Mouse (Mus musculus) Patski (cell line): ENCODE data around the gene Dnah12. TPM values are rescaled to one million over a fixed set of nuclear protein-coding genes. Genes with fewer than 3 reads are reported as not detected.
"Not testable (repeated sequence)": the region's sequence is repeated elsewhere in the genome, so short reads cannot be mapped to it uniquely, and the experiment has no call there.

Experiments used
- ATAC-seq: fragments of 100-300 bp; one replicate; pipeline ENCODE4 v1.8.0; 2021
- CTCF ChIA-PET: fragments of 350-600 bp; sonication (Branson Sonifier 250); formaldehyde crosslinking; loops from one replicate; lab custom pipeline; 2022; ENCODE audit warnings: inconsistent platforms; lab: Charles Lee
- POLR2A ChIA-PET: fragments of 350-600 bp; sonication (Branson Sonifier 250); formaldehyde crosslinking; loops from one replicate; lab custom pipeline; 2022; ENCODE audit warnings: antibody characterized with exemption, inconsistent platforms; lab: Charles Lee
- DNase-seq: peaks from one replicate; pipeline ENCODE4 v3.0.0-alpha.2; 2011; ENCODE audit warnings: low read depth, low spot score
- H3K27me3 ChIP-seq: fragments of 371-371 bp; one replicate; pipeline ENCODE4 v1.5.1; 2021
- CTCF ChIP-seq: fragments of 100-300 bp; IDR thresholded peaks from one replicate; pipeline ENCODE4 v1.5.1; 2021
- in situ Hi-C: fragments of 300-500 bp; cut with MboI; formaldehyde crosslinking; loops from 3 replicates; pipeline ENCODE4 v1.11.1; 2018; ENCODE audit warnings: low pct_unique_long_range_greater_than_20kb, mixed read lengths
- polyA plus RNA-seq: library from polyadenylated mRNA; unstranded; gene quantifications from one replicate; pipeline ENCODE4 v1.2.3, GENCODE M21; 2021

Gene Dnah12
- polyA plus RNA-seq, 1 experiment from 2014 or later: 0.04 TPM

- ATAC-seq: no peak
- H3K27me3 ChIP-seq: peaks cover 38% of the 10 kb centered on the region
- CTCF ChIA-PET: no interaction called here
- in situ Hi-C loops: no loop called here
- POLR2A ChIA-PET: no interaction called here
- TF ChIP-seq CTCF: no peak
- DNase-seq: no peak
These were observed 175.2 kb downstream of the Dnah12 start for GRCm38 (mm10) chr14:26868299-26868698.

- ChIA-PET POLR2A (no interaction called here), CTCF (no interaction called here)
- TF ChIP-seq CTCF: no peak
- H3K27me3 ChIP-seq: peaks cover 26% of the 10 kb centered on the region
- ATAC-seq (no peak), DNase-seq (no peak)
- in situ Hi-C loops: loop anchor here (10.0 kb wide), 1 partner anchor 64 kb away; no protein-coding TSS in a partner anchor
These were observed 185.7 kb downstream of the Dnah12 start for GRCm38 (mm10) chr14:26878756-26879155.

DNA sequence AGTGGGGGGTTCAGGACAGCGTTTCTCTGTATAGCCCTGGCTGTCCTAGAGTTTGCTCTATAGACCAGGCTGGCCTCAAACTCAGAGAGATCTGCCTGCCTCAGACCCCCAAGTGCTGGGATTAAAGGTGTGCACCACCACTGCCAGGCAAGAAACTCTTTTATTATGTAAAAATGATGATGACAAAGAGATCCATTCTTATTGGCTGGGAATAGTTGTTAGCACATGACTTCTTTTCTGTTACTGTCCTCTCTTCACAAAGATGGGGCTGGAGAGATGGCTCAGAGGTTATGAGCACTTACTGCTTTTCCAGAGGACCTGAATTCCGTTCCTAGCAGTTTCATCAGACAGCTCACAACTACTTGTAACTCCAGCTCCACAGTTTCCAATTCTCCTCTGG, 186.9 kb downstream of the Dnah12 start:
- TF ChIP-seq CTCF: no peak
- POLR2A ChIA-PET: no interaction called here
- DNase-seq (no peak), ATAC-seq (no peak)
- CTCF ChIA-PET: no interaction called here
- in situ Hi-C loops: loop anchor here (10.0 kb wide), 1 partner anchor 65 kb away; no protein-coding TSS in a partner anchor
- H3K27me3 ChIP-seq: peaks cover 26% of the 10 kb centered on the region

DNA sequence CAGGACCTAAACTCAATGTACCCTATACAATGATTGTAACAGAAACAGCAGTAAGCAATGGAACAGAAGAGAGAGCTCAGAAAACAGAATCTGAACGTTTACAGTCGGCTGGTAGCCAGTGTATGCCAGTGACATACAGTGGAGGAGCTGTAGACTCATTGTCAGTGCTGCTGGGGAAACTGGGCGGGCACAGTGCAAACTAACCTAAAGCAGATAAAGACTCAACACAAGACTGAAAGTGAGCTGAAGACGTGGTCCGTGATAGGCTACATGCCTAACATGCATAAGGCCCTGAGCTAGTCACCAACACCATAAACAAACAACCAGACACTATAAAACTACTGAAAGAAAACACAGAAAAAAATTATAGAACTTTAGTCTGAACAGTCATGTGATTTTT, 188.6 kb downstream of the Dnah12 start:
- ChIA-PET POLR2A (no interaction called here), CTCF (interaction anchor here (1.4 kb wide), 1 partner anchor 9 kb away, joined by 3 read pairs; no protein-coding TSS in a partner anchor)
- DNase-seq (no peak), ATAC-seq (no peak)
- in situ Hi-C loops: no loop called here
- H3K27me3 ChIP-seq: peaks cover 19% of the 10 kb centered on the region
- no peak for TF ChIP-seq CTCF

DNA sequence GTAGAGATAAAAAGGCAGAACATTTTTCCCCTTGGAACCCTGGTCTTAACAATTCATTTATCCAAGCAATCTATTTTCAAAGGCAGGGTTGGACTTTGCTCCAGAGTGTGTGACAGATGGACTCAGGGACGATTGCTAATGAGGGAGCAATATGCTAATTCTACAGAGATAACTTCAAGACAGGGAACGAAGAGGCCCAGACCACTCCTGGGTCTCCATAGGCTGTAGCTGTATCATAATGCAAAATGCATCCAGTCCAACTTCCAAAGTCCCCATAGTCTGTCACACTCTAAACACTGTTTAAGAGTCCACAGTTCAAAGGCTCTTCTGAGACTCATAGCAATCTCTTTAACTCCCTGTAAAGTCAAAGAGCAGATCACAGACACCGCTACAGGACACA, 194.2 kb downstream of the Dnah12 start:
- no peak for ATAC-seq
- TF ChIP-seq CTCF: no peak
- in situ Hi-C loops: no loop called here
- CTCF ChIA-PET: interaction anchor here (1.7 kb wide), 1 partner anchor 16 kb away, joined by 3 read pairs; no protein-coding TSS in a partner anchor
- POLR2A ChIA-PET: no interaction called here
- peaks cover 6% of the 10 kb centered on the region for H3K27me3 ChIP-seq
- DNase-seq: no peak

DNA sequence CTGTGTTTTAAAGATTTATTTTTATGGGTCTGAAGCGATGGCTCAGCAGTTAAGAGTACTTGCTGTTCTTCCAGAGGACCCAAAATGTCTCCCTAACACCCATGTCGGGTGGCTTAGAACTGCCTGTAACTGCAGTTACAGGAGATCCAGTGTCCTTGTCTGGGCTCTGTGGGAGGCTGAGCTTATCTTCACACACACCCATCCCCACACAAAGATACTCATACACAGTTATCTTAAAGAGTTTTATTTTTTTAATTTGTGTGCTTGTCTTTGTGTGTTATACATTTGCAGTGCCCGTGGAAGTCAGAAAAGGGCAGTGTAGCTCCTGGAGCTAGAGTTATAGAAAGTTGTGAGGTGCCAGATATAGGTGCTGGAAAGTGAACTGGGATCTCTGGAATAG, 197.7 kb downstream of the Dnah12 start:
- DNase-seq (no peak), ATAC-seq (no peak)
- ChIA-PET CTCF (interaction anchor here (0.7 kb wide), 1 partner anchor 9 kb away, joined by 3 read pairs; no protein-coding TSS in a partner anchor), POLR2A (no interaction called here)
- in situ Hi-C loops: no loop called here
- peaks cover 12% of the 10 kb centered on the region for H3K27me3 ChIP-seq
- TF ChIP-seq CTCF: no peak

- no peak for ATAC-seq
- no peak for TF ChIP-seq CTCF
- DNase-seq: no peak
- in situ Hi-C loops: no loop called here
- POLR2A ChIA-PET: no interaction called here
- H3K27me3 ChIP-seq: peaks cover 6% of the 10 kb centered on the region
- CTCF ChIA-PET: no interaction called here
These were observed 201.3 kb downstream of the Dnah12 start, which contains the start of gene Asb14 for GRCm38 (mm10) chr14:26894392-26894791. Asb14 (plus strand) TSS chr14:26894557.

DNA sequence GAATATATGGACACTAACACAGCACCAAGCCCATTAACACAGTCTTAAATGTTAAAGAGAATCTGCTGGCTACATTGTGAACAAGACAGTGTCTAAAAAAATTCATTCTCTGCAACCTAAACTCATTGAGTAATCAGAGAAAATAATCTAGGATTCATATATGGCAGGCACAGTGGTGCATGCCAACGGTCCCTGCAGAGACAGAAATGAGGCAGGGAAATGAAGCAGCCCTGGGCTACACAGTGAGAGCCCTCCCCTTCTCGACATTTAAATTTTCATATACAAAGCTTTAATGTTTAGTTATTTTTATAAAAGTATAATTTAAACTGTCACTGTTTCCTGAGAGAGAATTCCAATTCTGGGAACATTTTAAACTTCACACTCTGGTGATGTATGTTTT, 206.4 kb downstream of the Dnah12 start:
- no peak for TF ChIP-seq CTCF
- in situ Hi-C loops: no loop called here
- POLR2A ChIA-PET: no interaction called here
- CTCF ChIA-PET: interaction anchor here (1.2 kb wide), 1 partner anchor 8 kb away, joined by 3 read pairs; no protein-coding TSS in a partner anchor
- DNase-seq (no peak), ATAC-seq (no peak)
- H3K27me3 ChIP-seq: peaks cover 9% of the 10 kb centered on the region

- no peak for DNase-seq
- POLR2A ChIA-PET: no interaction called here
- CTCF ChIA-PET: no interaction called here
- ATAC-seq: no peak
- in situ Hi-C loops: loop anchor here (25.0 kb wide), 1 partner anchor 414 kb away; no protein-coding TSS in a partner anchor
- TF ChIP-seq CTCF: no peak
- H3K27me3 ChIP-seq: peaks cover 7% of the 10 kb centered on the region
These were observed 207.8 kb downstream of the Dnah12 start for GRCm38 (mm10) chr14:26900893-26901292.

- no peak for TF ChIP-seq CTCF
- ATAC-seq: no peak
- ChIA-PET CTCF (no interaction called here), POLR2A (no interaction called here)
- in situ Hi-C loops: loop anchor here (25.0 kb wide), 1 partner anchor 420 kb away; no protein-coding TSS in a partner anchor
- H3K27me3 ChIP-seq: no peaks in the 10 kb centered on the region
- DNase-seq: no peak
These were observed 214.3 kb downstream of the Dnah12 start for GRCm38 (mm10) chr14:26907401-26907800.

DNA sequence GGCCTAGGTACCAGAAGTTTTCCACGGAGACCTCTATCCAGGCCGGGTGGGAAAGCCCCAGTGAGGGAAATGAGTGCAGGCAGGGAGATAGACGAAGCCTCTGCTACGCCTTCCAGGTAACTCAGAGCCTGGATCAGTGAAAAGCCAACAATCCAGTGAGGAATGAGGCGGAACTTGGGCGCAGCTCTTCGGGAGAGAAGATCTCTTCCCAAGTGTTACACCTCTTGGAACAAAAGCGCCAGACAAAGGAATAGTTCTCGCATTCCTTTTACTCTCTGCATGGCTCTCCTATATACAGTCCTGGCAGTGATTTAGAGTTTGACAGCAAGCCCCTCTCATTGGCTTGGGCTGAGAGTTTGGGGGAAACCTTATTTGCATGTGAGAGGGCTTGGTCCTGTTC, 217.4 kb downstream of the Dnah12 start:
- CTCF ChIA-PET, ATAC-seq, H3K27me3 ChIP-seq, POLR2A ChIA-PET, DNase-seq: not testable (repeated sequence)
- in situ Hi-C loops: loop anchor here (25.0 kb wide), 1 partner anchor 423 kb away; no protein-coding TSS in a partner anchor
